ENCODE assay signal across 8 mouse cellular contexts in the genomic region with DNA sequence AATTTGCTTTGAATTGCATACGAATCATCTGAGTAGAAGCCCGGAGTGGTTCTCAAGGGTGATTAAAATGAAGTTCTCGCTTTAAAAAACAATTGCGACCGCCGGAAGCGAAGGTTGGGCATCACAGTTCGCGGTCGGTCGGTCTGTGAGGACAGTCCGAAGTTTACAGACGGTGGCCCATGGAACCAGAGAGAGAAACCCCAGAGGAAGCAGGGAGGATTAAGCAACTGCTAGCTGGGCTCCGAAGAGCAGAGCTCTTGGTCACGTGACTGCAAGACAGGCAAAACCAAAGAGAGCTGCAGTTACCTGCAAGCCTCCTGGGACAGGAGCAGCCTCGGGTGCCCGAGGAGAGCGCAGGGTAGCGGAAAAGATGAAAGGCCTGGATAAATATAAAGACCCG.
A peak's percentile ranks its signal among the peaks of the same experiment; 100 is the strongest.
DNase-seq lines count a peak whose midpoint lies in the region; ATAC-seq and TF ChIP-seq lines count a peak whose summit lies in the region.

No protein-coding gene starts in this region.

- no peaks in the 10 kb centered on the region for H3K79me2 ChIP-seq in liver, adult 2 months (ENCODE audit: control insufficient read depth, insufficient read depth, low read length)

- H3K9ac ChIP-seq in heart, embryonic 15.5 days = no peak overlapping the region
- no peak overlapping the region for H3K9ac ChIP-seq in hindbrain, embryonic 12.5 days
- no peak overlapping the region for H3K9ac ChIP-seq in liver, adult 2 months (ENCODE audit: low read depth, low read length)
- H3K9ac ChIP-seq in neural tube, embryonic 12.5 days = no peak overlapping the region

- 0 out of 2 replicates have a peak, but pooled peaks cover 4% of the 10 kb centered on the region for H3K4me1 ChIP-seq in heart, embryonic 15.5 days (replicated peaks)
- peaks cover 23% of the 10 kb centered on the region for H3K4me1 ChIP-seq in hindbrain, embryonic 12.5 days
- H3K4me1 ChIP-seq in liver, adult 2 months (ENCODE audit: control insufficient read depth, insufficient read depth, low read length) = no peaks in the 10 kb centered on the region; the same call in 1 of the 2 replicates
- H3K4me1 ChIP-seq in neural tube, embryonic 12.5 days = peaks cover 7% of the 10 kb centered on the region; the same call in 1 of the 2 replicates

- H3K9me3 ChIP-seq in heart, embryonic 15.5 days (replicated peaks) = no peaks in the 10 kb centered on the region
- no peaks in the 10 kb centered on the region for H3K9me3 ChIP-seq in hindbrain, embryonic 12.5 days (replicated peaks)
- H3K9me3 ChIP-seq in neural tube, embryonic 12.5 days = no peaks in the 10 kb centered on the region

- intact Hi-C loops in heart, postnatal 14 days (cut with DNase I) = no loop called here

- H3K27ac ChIP-seq in heart, embryonic 15.5 days = no peak overlapping the region
- H3K27ac ChIP-seq in hindbrain, embryonic 12.5 days = no peak overlapping the region
- no peak overlapping the region for H3K27ac ChIP-seq in liver, adult 2 months (replicated peaks; ENCODE audit: insufficient read depth, low read depth, low read length)
- H3K27ac ChIP-seq in neural tube, embryonic 12.5 days = no peak overlapping the region

- peaks cover 12% of the 10 kb centered on the region for H3K27me3 ChIP-seq in heart, embryonic 15.5 days
- peaks cover 11% of the 10 kb centered on the region for H3K27me3 ChIP-seq in hindbrain, embryonic 12.5 days
- H3K27me3 ChIP-seq in liver, adult 2 months (ENCODE audit: control insufficient read depth, insufficient read depth, low read length) = peaks cover 6% of the 10 kb centered on the region; the same call in 1 of the 2 replicates
- no peaks in the 10 kb centered on the region for H3K27me3 ChIP-seq in neural tube, embryonic 12.5 days (replicated peaks)

- no peak for TF ChIP-seq CTCF in liver, adult 2 months (IDR thresholded peaks at IDR 0.05; ENCODE audit: low read depth, low read length)

- peak overlapping the region; percentile 22 for H3K4me3 ChIP-seq in heart, embryonic 15.5 days
- peak overlapping the region; percentile 14 for H3K4me3 ChIP-seq in hindbrain, embryonic 12.5 days
- H3K4me3 ChIP-seq in liver, adult 2 months (ENCODE audit: insufficient read depth, low read depth, low read length) = no peak overlapping the region
- peak overlapping the region; percentile 13; the same call in 1 of the 2 replicates for H3K4me3 ChIP-seq in neural tube, embryonic 12.5 days

- WGBS in heart, embryonic 15.5 days = 23% methylated on average over 20 of the region's 20 CpGs
- WGBS in hindbrain, embryonic 12.5 days = 24% methylated on average over 20 of the region's 20 CpGs
- WGBS in liver, adult 2 months = 17% methylated on average over 20 of the region's 20 CpGs
- 24% methylated on average over 20 of the region's 20 CpGs for whole genome bisulfite sequencing in neural tube, embryonic 12.5 days

- H3K4me2 ChIP-seq in heart, embryonic 15.5 days = peak overlapping the region; percentile 53
- H3K4me2 ChIP-seq in hindbrain, embryonic 12.5 days (replicated peaks) = peak overlapping the region; percentile 44
- H3K4me2 ChIP-seq in neural tube, embryonic 12.5 days (replicated peaks) = peak overlapping the region; percentile 52

- no peak for DNase-seq in heart, postnatal 14 days
- DNase-seq in liver, adult 2 months (ENCODE audit: extremely low read depth, low read depth, low spot score) = peak; percentile 73
- DNase-seq in gastrocnemius, postnatal 25 days = no peak
- DNase-seq in urinary bladder, adult 18-20 months (ENCODE audit: low spot score in 2 of 2) = no peak
- DNase-seq in gastrocnemius, postnatal 10 days = no peak

- H3K36me3 ChIP-seq in heart, embryonic 15.5 days = no peaks in the 10 kb centered on the region
- H3K36me3 ChIP-seq in hindbrain, embryonic 12.5 days = no peaks in the 10 kb centered on the region
- H3K36me3 ChIP-seq in liver, adult 2 months (ENCODE audit: control insufficient read depth, insufficient read depth, low read length) = no peaks in the 10 kb centered on the region
- no peaks in the 10 kb centered on the region for H3K36me3 ChIP-seq in neural tube, embryonic 12.5 days

- no peak for TF ChIP-seq POLR2A in liver, adult 2 months (IDR thresholded peaks at IDR 0.05; ENCODE audit: extremely low read depth, insufficient read depth, low read length)

- no peak for ATAC-seq in heart, embryonic 15.5 days (replicated peaks; ENCODE audit: insufficient number of reproducible peaks, insufficient read depth, low FRiP score, low read depth)
- ATAC-seq in hindbrain, embryonic 12.5 days (ENCODE audit: low FRiP score) = no peak
- no peak for ATAC-seq in neural tube, embryonic 12.5 days (ENCODE audit: low FRiP score, low read depth)
